Mouse (Mus musculus): ENCODE data around the gene Rexo5. TPM values are rescaled to one million over a fixed set of nuclear protein-coding genes. Genes with fewer than 3 reads are reported as not detected.
A peak's percentile ranks its signal among the peaks of the same experiment; 100 is the strongest.

The Rexo5 gene
- polyA plus RNA-seq (2015; fragmentation: Nextera tagmentation; extraction: Ambion mirVana): 23.9 and 27.7 TPM in 2 replicates

DNA sequence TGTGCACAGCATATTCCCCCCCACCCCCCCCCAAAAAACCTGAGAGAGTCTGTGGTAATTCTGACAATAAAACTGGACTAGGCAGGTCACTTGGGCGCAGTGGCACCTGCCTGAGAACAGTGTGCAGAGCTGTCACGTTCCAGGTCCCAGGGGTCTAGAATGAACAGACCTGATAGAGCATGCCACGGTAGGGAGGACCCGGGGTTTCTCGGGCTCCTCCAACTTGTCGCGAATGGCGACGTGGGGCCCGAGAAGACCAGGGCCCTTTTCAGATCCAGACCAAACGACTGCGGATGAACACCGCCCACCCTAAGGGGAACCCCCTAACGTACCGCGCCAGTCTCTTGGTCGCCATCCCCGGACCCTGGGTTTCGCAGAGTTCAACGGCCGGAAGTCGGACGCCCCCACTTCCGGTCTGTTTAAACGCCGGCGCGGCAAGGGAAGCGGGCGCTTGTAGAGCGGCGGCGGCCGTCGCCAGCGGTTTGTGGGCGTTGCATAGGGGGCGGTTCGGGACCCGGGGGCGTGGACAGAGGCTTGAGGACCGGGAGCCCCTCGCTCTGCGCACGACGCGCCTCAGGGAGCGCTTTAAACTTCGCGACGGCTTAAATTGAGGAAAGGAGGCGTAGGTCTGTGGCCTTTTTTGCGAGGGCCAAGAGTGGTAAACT is at the start of gene Rexo5, which contains the start of gene Eri2:
TSS of gene Rexo5 (plus strand) at position 421 of the 665 bp plus-strand sequence.
TSS of gene Eri2 (minus strand) at position 473 of the 665 bp plus-strand sequence.
- Histone ChIP-seq H3K4me2 (replicated peaks; ENCODE audit: low read depth, low read length) (peak within 1 kb of the TSS; percentile 73), H3K9ac (replicated peaks; ENCODE audit: low read length) (peak within 1 kb of the TSS; percentile 87), H3K36me3 (ENCODE audit: insufficient read depth, low read length) (peaks cover 11% of the 10 kb centered on the region), H3K27me3 (ENCODE audit: insufficient read depth, low read length) (no peaks in the 10 kb centered on the region), H3K4me1 (ENCODE audit: insufficient read depth, low read length) (peaks cover 15% of the 10 kb centered on the region), H3K4me3 (ENCODE audit: low read length) (peak within 1 kb of the TSS; percentile 83), H3K27ac (ENCODE audit: low read length) (peak within 1 kb of the TSS; percentile 91), H3K9me3 (ENCODE audit: low read length) (no peaks in the 10 kb centered on the region)
- WGBS: under 1% methylated on average over 51 of the region's 53 CpGs
- peak; percentile 99 for ATAC-seq (ENCODE audit: low FRiP score, low TSS enrichment)

DNA sequence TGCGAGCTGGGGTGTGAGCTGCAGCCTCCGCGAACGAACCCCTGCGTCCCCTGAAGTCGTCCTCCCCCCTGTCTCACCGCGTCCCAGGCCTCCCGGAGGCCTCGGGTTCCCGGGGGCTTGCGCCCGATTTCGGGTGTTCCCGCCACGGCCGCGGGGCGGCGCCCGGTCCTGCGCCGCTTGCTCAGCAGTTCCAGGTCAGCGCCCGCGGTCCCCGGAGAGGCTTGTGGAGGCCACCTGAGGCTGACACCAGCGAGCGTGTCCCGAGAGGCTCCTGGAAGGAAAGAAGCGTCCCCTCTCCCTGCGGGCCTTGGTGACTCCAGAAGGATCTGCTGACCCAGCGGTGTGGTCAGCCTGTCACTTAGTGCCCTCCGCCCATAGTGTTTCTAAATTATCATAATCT is 49.5 kb upstream of the Rexo5 start:
- peak overlapping the region; percentile 33 for H3K4me2 ChIP-seq (replicated peaks; ENCODE audit: low read depth, low read length)
- H3K27me3 ChIP-seq (ENCODE audit: insufficient read depth, low read length): no peaks in the 10 kb centered on the region
- H3K4me3 ChIP-seq (ENCODE audit: low read length): peak overlapping the region; percentile 20
- WGBS: 7% methylated on average over 32 of the region's 34 CpGs
- H3K36me3 ChIP-seq (ENCODE audit: insufficient read depth, low read length): no peaks in the 10 kb centered on the region
- H3K9me3 ChIP-seq (ENCODE audit: low read length): no peaks in the 10 kb centered on the region
- H3K9ac ChIP-seq (replicated peaks; ENCODE audit: low read length): 0 out of 2 replicates have a peak overlapping the region, but pooled peaks have one; percentile 2
- 0 out of 2 replicates have a peak, but pooled peaks cover 4% of the 10 kb centered on the region for H3K4me1 ChIP-seq (ENCODE audit: insufficient read depth, low read length)
- no peak overlapping the region for H3K27ac ChIP-seq (ENCODE audit: low read length)
- ATAC-seq (ENCODE audit: low FRiP score, low TSS enrichment): peak; percentile 50

DNA sequence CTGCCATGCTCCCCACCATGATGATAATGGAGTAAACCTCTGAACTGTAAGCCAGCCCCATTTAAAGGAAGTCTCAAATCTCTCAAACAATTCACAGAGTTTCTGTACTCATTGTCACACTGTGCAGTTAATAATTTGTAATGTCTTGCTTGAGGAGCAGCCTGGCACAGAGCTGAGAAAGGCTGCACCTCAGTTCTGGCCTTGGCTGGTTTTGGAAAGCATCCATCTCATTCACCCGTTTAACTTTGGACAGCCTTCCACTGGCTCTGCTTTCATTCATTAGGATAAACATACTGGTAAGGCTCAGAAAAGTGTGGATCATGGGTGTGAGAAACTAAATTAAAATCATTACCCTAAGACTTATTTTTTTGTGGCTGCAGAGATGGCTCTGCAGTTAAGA is 47.9 kb upstream of the Rexo5 start:
- 68% methylated on average over 1 of the region's 1 CpGs for WGBS
- ATAC-seq (ENCODE audit: low FRiP score, low TSS enrichment): 0 out of 2 replicates have a peak, but pooled peaks have one; percentile 28
- H3K4me2 ChIP-seq (replicated peaks; ENCODE audit: low read depth, low read length): no peak overlapping the region
- H3K4me3 ChIP-seq (ENCODE audit: low read length): no peak overlapping the region
- H3K27me3 ChIP-seq (ENCODE audit: insufficient read depth, low read length): no peaks in the 10 kb centered on the region
- H3K9ac ChIP-seq (replicated peaks; ENCODE audit: low read length): no peak overlapping the region
- H3K9me3 ChIP-seq (ENCODE audit: low read length): no peaks in the 10 kb centered on the region
- H3K27ac ChIP-seq (ENCODE audit: low read length): no peak overlapping the region
- no peaks in the 10 kb centered on the region for H3K36me3 ChIP-seq (ENCODE audit: insufficient read depth, low read length)
- 0 out of 2 replicates have a peak, but pooled peaks cover 4% of the 10 kb centered on the region for H3K4me1 ChIP-seq (ENCODE audit: insufficient read depth, low read length)

DNA sequence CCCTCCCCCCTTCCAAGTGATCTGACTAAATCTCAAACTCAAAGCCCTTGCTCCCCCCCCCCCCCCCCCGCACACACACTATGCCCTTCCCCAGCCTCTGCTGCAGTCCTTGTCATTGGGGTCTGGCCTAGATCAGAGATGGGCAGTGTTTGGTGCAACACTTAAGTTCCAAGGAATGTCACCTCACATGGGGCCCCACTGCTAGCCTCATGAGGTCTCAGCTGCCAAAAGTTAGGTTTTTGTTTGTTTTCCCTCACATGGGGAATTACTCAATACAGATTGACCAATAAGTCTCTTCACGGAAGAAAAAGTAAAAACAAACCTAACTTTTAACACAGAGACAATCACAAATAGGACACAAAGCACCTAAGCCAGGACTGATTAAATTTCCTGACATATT is 45.0 kb upstream of the Rexo5 start:
- WGBS: 72% methylated on average over 1 of the region's 2 CpGs
- ATAC-seq (ENCODE audit: low FRiP score, low TSS enrichment): no peak

DNA sequence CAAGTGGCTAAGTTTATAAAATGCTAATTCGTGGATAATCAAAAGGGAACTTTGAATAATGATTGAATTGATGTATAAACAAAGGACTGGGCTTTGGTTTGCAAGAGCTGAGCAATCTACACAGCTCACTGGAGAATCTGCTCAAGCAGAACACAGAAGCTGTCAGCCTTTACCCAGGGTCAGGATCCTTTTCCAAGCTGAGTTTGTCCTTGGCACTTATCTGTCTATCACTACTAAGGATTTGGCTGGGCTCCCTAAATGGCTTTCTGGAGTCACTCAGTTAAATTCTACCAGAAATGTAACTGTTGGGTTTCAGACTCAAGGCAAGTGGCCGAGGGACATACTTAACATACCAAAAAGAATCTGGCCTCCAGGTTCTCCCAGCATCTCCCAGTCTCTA is 43.9 kb upstream of the Rexo5 start:
- H3K9me3 ChIP-seq (ENCODE audit: low read length): no peaks in the 10 kb centered on the region
- no peak overlapping the region for H3K4me2 ChIP-seq (replicated peaks; ENCODE audit: low read depth, low read length)
- H3K4me1 ChIP-seq (ENCODE audit: insufficient read depth, low read length): no peaks in the 10 kb centered on the region
- H3K27ac ChIP-seq (ENCODE audit: low read length): no peak overlapping the region
- H3K9ac ChIP-seq (replicated peaks; ENCODE audit: low read length): no peak overlapping the region
- no peaks in the 10 kb centered on the region for H3K27me3 ChIP-seq (ENCODE audit: insufficient read depth, low read length)
- no peak overlapping the region for H3K4me3 ChIP-seq (ENCODE audit: low read length)
- ATAC-seq (ENCODE audit: low FRiP score, low TSS enrichment): no peak
- H3K36me3 ChIP-seq (ENCODE audit: insufficient read depth, low read length): no peaks in the 10 kb centered on the region
- 52% methylated on average over 2 of the region's 2 CpGs for WGBS

More for the DNA sequence above, 45.0 kb upstream of the Rexo5 start:
- no peak overlapping the region for H3K9ac ChIP-seq (replicated peaks; ENCODE audit: low read length)
- no peaks in the 10 kb centered on the region for H3K36me3 ChIP-seq (ENCODE audit: insufficient read depth, low read length)
- no peak overlapping the region for H3K4me3 ChIP-seq (ENCODE audit: low read length)
- no peak overlapping the region for H3K4me2 ChIP-seq (replicated peaks; ENCODE audit: low read depth, low read length)
- no peaks in the 10 kb centered on the region for H3K9me3 ChIP-seq (ENCODE audit: low read length)
- no peaks in the 10 kb centered on the region for H3K27me3 ChIP-seq (ENCODE audit: insufficient read depth, low read length)
- no peak overlapping the region for H3K27ac ChIP-seq (ENCODE audit: low read length)
- 0 out of 2 replicates have a peak, but pooled peaks cover 4% of the 10 kb centered on the region for H3K4me1 ChIP-seq (ENCODE audit: insufficient read depth, low read length)

DNA sequence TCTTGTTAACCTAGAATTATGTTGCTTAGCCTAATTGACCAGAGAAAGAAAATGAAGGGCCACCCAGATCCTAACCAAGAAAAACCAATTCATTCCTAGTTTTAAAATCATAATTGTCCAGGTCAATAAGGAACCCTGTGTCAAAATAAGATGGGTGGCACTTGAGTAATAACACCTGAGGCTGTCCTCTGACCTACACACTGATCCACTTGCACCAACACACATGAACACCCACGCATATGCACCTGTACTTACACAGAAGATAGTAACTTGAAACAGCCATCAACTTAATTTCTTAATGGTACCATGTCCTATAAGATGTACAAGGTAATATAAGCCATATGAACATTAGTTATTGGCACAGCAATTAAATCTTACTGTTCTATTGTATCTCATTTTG is 40.1 kb upstream of the Rexo5 start:
- no peak overlapping the region for H3K4me2 ChIP-seq (replicated peaks; ENCODE audit: low read depth, low read length)
- ATAC-seq (ENCODE audit: low FRiP score, low TSS enrichment): no peak
- no peaks in the 10 kb centered on the region for H3K4me1 ChIP-seq (ENCODE audit: insufficient read depth, low read length)

DNA sequence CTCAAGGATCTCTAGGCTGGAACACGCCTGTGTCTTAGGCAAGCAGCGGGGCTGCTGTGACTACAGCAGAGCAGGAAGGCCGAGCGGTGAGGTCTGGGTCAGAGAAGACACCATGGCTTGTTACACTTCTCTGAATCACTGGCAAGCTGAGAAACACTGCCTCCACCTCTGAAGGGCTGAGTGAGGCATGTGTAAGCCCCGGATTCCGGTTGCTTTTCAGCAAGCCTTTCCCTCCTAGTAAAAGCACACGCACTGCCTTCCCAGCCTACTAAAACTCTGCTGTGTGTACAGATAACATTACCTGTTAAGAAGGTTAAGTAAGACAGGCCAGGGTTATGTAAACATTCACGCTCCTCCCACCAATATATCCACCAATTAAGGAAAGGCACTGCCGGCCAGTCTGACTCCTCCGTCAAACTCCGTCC is 33.3 kb upstream of the Rexo5 start, which contains the start of gene Acsm3:
TSS of gene Acsm3 (plus strand) at position 397 of the 425 bp plus-strand sequence.
- Histone ChIP-seq H3K36me3 (ENCODE audit: insufficient read depth, low read length) (no peaks in the 10 kb centered on the region), H3K27me3 (ENCODE audit: insufficient read depth, low read length) (no peaks in the 10 kb centered on the region), H3K4me2 (replicated peaks; ENCODE audit: low read depth, low read length) (peak within 1 kb of the TSS; percentile 38), H3K27ac (ENCODE audit: low read length) (no peak within 1 kb of the TSS), H3K9ac (replicated peaks; ENCODE audit: low read length) (no peak within 1 kb of the TSS), H3K4me3 (ENCODE audit: low read length) (0 out of 2 replicates have a peak within 1 kb of the TSS, but pooled peaks have one; percentile 15), H3K4me1 (ENCODE audit: insufficient read depth, low read length) (no peaks in the 10 kb centered on the region), H3K9me3 (ENCODE audit: low read length) (no peaks in the 10 kb centered on the region)
- 19% methylated on average over 11 of the region's 11 CpGs for WGBS
- ATAC-seq (ENCODE audit: low FRiP score, low TSS enrichment): peak; percentile 57; the same call in 1 of the 2 replicates

More for the DNA sequence above, 40.1 kb upstream of the Rexo5 start:
- no peaks in the 10 kb centered on the region for H3K9me3 ChIP-seq (ENCODE audit: low read length)
- H3K27ac ChIP-seq (ENCODE audit: low read length): no peak overlapping the region
- no peak overlapping the region for H3K4me3 ChIP-seq (ENCODE audit: low read length)
- no peaks in the 10 kb centered on the region for H3K36me3 ChIP-seq (ENCODE audit: insufficient read depth, low read length)
- H3K9ac ChIP-seq (replicated peaks; ENCODE audit: low read length): no peak overlapping the region
- WGBS: 85% methylated on average over 1 of the region's 1 CpGs
- no peaks in the 10 kb centered on the region for H3K27me3 ChIP-seq (ENCODE audit: insufficient read depth, low read length)

DNA sequence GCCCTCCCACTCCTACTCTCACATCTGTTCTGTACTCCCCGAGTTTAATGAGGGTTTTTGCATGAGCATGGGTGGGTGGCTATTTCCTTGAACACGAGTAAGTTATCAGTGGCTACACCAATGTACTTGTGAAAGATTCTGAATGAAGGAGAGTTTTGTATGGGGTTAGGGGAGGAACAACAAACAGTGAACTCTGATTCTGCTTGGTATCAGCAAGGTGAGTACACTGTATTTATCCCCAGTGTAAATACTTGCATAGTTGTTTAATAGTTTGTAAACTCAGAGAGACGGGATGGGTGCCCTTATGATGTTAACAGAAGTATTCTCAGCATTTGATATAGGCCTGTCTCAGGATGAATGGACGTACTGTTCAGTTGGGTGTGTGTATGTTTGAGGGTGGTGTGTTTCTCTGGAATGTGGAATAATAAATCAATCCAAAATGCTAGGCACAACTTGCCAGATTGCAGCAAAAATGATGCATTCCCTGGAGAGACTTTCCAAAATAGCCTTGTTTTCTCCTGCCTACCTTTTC is 31.6 kb upstream of the Rexo5 start:
- Histone ChIP-seq H3K4me1 (ENCODE audit: insufficient read depth, low read length) (no peaks in the 10 kb centered on the region), H3K27ac (ENCODE audit: low read length) (no peak overlapping the region), H3K4me3 (ENCODE audit: low read length) (no peak overlapping the region), H3K27me3 (ENCODE audit: insufficient read depth, low read length) (no peaks in the 10 kb centered on the region), H3K9ac (replicated peaks; ENCODE audit: low read length) (no peak overlapping the region), H3K36me3 (ENCODE audit: insufficient read depth, low read length) (no peaks in the 10 kb centered on the region), H3K4me2 (replicated peaks; ENCODE audit: low read depth, low read length) (no peak overlapping the region), H3K9me3 (ENCODE audit: low read length) (no peaks in the 10 kb centered on the region)
- WGBS: 52% methylated on average over 4 of the region's 4 CpGs
- no peak for ATAC-seq (ENCODE audit: low FRiP score, low TSS enrichment)

DNA sequence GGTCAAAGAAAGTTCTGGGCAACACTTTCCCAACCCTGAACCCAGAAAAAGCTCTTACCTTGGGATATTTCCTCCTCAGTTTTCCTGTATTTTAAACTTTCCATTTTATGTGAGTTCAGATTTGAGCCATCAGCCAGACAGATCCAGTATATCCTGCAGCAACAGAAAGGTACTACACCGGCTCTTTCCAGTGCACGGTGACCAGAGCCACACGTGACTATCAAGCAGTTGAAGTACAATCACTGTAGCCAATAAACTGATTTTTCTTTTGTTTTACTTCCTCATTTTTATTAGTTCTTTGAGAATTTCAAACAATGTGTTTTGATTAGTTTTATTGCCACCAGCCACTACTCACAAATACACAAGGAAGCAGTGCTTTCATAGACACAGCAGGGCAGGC is 29.4 kb upstream of the Rexo5 start:
- Histone ChIP-seq H3K4me2 (replicated peaks; ENCODE audit: low read depth, low read length) (no peak overlapping the region), H3K9me3 (ENCODE audit: low read length) (no peaks in the 10 kb centered on the region), H3K4me1 (ENCODE audit: insufficient read depth, low read length) (no peaks in the 10 kb centered on the region), H3K27ac (ENCODE audit: low read length) (no peak overlapping the region), H3K36me3 (ENCODE audit: insufficient read depth, low read length) (no peaks in the 10 kb centered on the region), H3K27me3 (ENCODE audit: insufficient read depth, low read length) (no peaks in the 10 kb centered on the region), H3K9ac (replicated peaks; ENCODE audit: low read length) (no peak overlapping the region), H3K4me3 (ENCODE audit: low read length) (no peak overlapping the region)
- no peak for ATAC-seq (ENCODE audit: low FRiP score, low TSS enrichment)
- 88% methylated on average over 3 of the region's 3 CpGs for WGBS

DNA sequence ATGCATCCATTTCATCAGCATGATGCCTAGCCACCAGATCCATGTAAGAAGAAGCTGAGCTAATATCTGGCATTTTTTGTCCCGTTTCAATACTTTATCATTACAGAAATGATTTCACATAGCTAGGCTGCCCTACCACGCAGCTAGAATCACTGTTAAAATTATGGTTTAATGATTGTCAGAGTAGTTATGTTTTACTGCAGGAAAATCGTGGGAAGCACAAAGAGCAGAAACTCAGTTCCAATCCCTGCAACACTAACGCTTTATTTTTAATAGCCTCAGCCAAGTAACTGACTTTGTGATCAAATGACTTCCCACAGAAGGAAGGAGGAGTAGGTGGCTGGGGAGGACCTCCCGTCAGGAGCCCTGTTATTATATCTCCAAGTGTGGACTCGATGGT is 26.8 kb upstream of the Rexo5 start:
- H3K4me2 ChIP-seq (replicated peaks; ENCODE audit: low read depth, low read length): no peak overlapping the region
- H3K9ac ChIP-seq (replicated peaks; ENCODE audit: low read length): no peak overlapping the region
- ATAC-seq (ENCODE audit: low FRiP score, low TSS enrichment): no peak
- no peak overlapping the region for H3K4me3 ChIP-seq (ENCODE audit: low read length)
- H3K27ac ChIP-seq (ENCODE audit: low read length): no peak overlapping the region
- H3K4me1 ChIP-seq (ENCODE audit: insufficient read depth, low read length): no peaks in the 10 kb centered on the region
- H3K27me3 ChIP-seq (ENCODE audit: insufficient read depth, low read length): no peaks in the 10 kb centered on the region
- H3K36me3 ChIP-seq (ENCODE audit: insufficient read depth, low read length): no peaks in the 10 kb centered on the region
- WGBS: 71% methylated on average over 6 of the region's 6 CpGs
- no peaks in the 10 kb centered on the region for H3K9me3 ChIP-seq (ENCODE audit: low read length)

All from kidney, embryonic 16.5 days (tissue).